Mouse (Mus musculus): Measurements from ENCODE around the gene Fam227a. TPM values are rescaled to one million over a fixed set of nuclear protein-coding genes. Genes with fewer than 3 reads are reported as not detected.
A peak's percentile ranks its signal among the peaks of the same experiment; 100 is the strongest.

The Fam227a gene
- polyA plus RNA-seq, 1 experiment from 2014 or later: 1.6 TPM

DNA sequence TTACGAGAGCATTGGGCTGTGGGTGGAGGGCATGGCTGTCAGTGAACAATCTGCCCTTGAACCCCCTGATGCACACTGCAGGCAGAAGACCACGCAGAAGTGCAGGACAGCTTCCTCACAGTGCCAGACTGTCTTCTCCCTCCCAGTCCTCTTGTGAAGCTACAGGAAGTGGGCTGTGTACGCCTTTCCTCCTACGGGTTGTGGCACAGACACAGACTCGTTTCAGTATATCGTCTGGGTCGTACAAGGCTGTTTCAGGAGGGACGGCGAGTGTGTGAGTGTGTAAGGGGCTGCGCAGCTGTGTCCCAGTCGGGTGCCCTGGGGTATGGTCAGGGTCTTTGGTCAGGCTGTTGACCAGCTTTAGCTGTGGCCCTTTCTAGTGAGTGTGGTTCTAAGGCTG, 35.0 kb upstream of the Fam227a start:
- Histone ChIP-seq H3K27ac (ENCODE audit: low read depth, low read length) (no peak overlapping the region), H3K4me2 (replicated peaks; ENCODE audit: low read depth, low read length) (no peak overlapping the region; the same call in 1 of the 2 replicates), H3K4me1 (ENCODE audit: control insufficient read depth, insufficient read depth, low read length) (peaks cover 33% of the 10 kb centered on the region), H3K9ac (ENCODE audit: low read depth, low read length) (no peak overlapping the region), H3K4me3 (ENCODE audit: low read length) (no peak overlapping the region), H3K9me3 (ENCODE audit: control insufficient read depth, low read length) (no peaks in the 10 kb centered on the region), H3K27me3 (ENCODE audit: control insufficient read depth, insufficient read depth, low read length) (no peaks in the 10 kb centered on the region), H3K36me3 (ENCODE audit: control insufficient read depth, insufficient read depth, low read length) (peaks cover 6% of the 10 kb centered on the region; the same call in 1 of the 2 replicates)
- ATAC-seq (ENCODE audit: low FRiP score, low TSS enrichment): no peak
- 63% methylated on average over 11 of the region's 11 CpGs for WGBS

DNA sequence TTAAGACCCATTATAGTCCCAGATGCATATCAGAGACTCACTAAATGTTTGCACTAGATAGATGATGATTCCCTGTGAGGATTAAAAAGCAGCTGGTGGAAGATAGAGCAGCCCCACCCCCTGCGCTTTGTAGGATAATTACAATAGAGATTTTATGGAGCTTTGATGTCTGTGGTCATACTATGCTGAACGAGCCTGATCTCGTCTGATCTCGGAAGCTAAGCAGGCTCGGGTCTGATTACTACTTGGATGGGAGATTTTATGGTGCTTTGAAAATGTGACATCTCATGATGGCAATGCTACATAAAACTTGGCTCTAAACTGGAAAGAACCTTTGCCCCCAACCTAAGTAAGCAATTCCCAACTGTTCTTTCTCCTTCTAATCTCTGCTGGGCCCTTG, 33.6 kb upstream of the Fam227a start:
- Histone ChIP-seq H3K4me2 (replicated peaks; ENCODE audit: low read depth, low read length) (no peak overlapping the region), H3K9me3 (ENCODE audit: control insufficient read depth, low read length) (no peaks in the 10 kb centered on the region), H3K4me1 (ENCODE audit: control insufficient read depth, insufficient read depth, low read length) (peaks cover 27% of the 10 kb centered on the region), H3K27ac (ENCODE audit: low read depth, low read length) (no peak overlapping the region), H3K36me3 (ENCODE audit: control insufficient read depth, insufficient read depth, low read length) (peaks cover 6% of the 10 kb centered on the region; the same call in 1 of the 2 replicates), H3K9ac (ENCODE audit: low read depth, low read length) (peak overlapping the region; percentile 89; the same call in 1 of the 2 replicates), H3K27me3 (ENCODE audit: control insufficient read depth, insufficient read depth, low read length) (no peaks in the 10 kb centered on the region), H3K4me3 (ENCODE audit: low read length) (no peak overlapping the region; the same call in 1 of the 2 replicates)
- WGBS: 54% methylated on average over 5 of the region's 5 CpGs
- no peak for ATAC-seq (ENCODE audit: low FRiP score, low TSS enrichment)

DNA sequence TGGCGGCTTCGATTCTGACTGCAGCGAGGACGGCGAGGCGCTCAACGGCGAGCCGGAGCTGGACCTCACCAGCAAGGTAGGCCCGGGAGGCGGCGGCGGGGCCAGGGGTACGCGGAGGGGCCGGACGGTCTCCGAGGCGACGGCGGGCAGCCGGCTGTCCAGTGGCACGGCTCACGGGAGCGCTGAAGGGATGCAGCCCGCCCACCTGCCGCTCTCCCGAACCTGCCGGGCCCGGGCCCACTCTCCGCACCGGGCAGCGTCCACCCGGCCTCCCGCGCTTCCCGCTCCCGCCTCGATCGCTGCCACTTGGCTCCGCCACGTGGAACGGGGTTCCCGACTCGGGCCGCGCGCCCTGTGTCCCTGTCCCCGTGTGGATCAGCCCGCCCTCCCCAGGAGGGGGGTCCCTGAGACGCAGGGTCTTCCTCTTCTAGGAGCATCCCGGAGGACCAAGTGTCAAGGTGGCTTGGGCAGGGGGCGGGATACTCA, 32.3 kb upstream of the Fam227a start:
- WGBS: under 1% methylated on average over 39 of the region's 53 CpGs
- peaks cover 24% of the 10 kb centered on the region for H3K4me1 ChIP-seq (ENCODE audit: control insufficient read depth, insufficient read depth, low read length)
- peak overlapping the region; percentile 44; the same call in 1 of the 2 replicates for H3K27ac ChIP-seq (ENCODE audit: low read depth, low read length)
- peak overlapping the region; percentile 99 for H3K4me2 ChIP-seq (replicated peaks; ENCODE audit: low read depth, low read length)
- H3K9me3 ChIP-seq (ENCODE audit: control insufficient read depth, low read length): no peaks in the 10 kb centered on the region
- peak; percentile 12; the same call in 1 of the 2 replicates for ATAC-seq (ENCODE audit: low FRiP score, low TSS enrichment)
- H3K9ac ChIP-seq (ENCODE audit: low read depth, low read length): peak overlapping the region; percentile 89
- peak overlapping the region; percentile 78 for H3K4me3 ChIP-seq (ENCODE audit: low read length)
- H3K27me3 ChIP-seq (ENCODE audit: control insufficient read depth, insufficient read depth, low read length): no peaks in the 10 kb centered on the region
- H3K36me3 ChIP-seq (ENCODE audit: control insufficient read depth, insufficient read depth, low read length): peaks cover under 1% of the 10 kb centered on the region; the same call in 1 of the 2 replicates

DNA sequence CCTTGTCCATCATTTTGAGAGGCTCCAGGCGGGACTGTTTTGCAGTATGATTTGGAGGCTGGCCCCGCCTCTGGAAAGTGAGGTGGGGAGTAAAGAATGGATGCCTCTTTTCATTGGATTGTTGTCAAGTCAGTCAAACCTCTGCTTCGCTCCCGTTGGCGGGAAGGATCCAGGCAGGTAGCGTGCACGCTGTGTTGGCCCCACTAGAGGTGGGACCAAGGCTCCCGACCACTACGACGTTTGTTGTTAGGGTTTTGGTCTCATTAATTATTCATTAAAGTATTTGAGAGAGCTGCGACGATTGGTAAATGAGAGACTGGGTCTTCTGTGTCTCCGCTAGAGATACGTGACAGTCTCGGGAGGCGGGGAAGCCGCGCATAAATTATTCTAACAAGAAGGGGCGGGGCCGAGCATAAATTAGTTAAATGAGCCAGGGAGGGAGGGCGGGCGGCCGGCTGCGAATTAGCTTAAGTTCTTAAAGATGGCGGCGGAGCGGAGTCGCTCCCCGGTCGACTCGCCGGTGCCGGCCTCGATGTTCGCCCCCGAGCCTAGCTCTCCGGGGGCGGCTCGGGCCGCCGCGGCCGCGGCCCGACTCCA, 31.8 kb upstream of the Fam227a start, which contains the start of gene Gtpbp1:
TSS of gene Gtpbp1 (plus strand) at position 420 of the 597 bp plus-strand sequence.
- peak; percentile 95 for ATAC-seq (ENCODE audit: low FRiP score, low TSS enrichment)
- H3K4me3 ChIP-seq (ENCODE audit: low read length): peak within 1 kb of the TSS; percentile 78
- peaks cover 29% of the 10 kb centered on the region for H3K4me1 ChIP-seq (ENCODE audit: control insufficient read depth, insufficient read depth, low read length)
- no peaks in the 10 kb centered on the region for H3K36me3 ChIP-seq (ENCODE audit: control insufficient read depth, insufficient read depth, low read length)
- H3K27me3 ChIP-seq (ENCODE audit: control insufficient read depth, insufficient read depth, low read length): no peaks in the 10 kb centered on the region
- H3K4me2 ChIP-seq (replicated peaks; ENCODE audit: low read depth, low read length): peak within 1 kb of the TSS; percentile 99
- peak within 1 kb of the TSS; percentile 44; the same call in 1 of the 2 replicates for H3K27ac ChIP-seq (ENCODE audit: low read depth, low read length)
- WGBS: under 1% methylated on average over 45 of the region's 45 CpGs
- H3K9ac ChIP-seq (ENCODE audit: low read depth, low read length): peak within 1 kb of the TSS; percentile 89
- no peaks in the 10 kb centered on the region for H3K9me3 ChIP-seq (ENCODE audit: control insufficient read depth, low read length)

DNA sequence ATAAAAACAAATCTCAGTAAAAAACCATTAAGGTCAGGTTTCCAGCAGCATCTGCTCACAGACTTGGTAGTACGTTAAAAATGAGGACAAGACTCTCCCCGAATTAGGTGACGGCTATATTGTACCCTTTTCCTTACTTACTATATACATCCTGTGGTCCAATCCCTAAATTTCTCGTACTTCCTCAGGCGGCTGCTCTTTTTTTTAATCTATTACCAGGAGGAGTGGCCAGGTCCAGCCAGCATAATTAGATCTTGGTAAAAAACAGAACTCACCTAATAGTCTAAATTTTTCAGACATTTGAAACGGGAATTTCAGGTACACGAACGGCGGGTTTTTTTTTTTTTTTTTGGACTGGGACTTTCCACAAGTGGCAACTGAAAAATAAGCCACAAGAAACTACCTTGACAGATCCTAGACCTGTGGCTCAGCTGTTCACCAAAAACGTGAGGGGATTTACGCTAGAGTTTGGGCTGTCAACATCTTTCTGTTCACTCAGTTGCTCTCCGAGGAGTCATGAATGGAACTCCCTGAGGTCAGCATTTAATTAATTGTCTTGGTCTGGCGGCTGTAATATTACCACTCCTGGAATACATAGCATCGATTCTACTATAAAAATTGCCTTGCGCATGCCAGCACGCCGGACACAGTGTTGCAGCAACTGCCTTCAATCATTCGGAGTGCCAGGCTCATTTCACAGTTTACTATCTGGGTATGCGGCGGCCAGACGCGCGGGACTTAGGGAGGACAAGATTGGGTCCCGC, 31.1 kb upstream of the Fam227a start:
- ATAC-seq (ENCODE audit: low FRiP score, low TSS enrichment): no peak
- H3K9me3 ChIP-seq (ENCODE audit: control insufficient read depth, low read length): no peaks in the 10 kb centered on the region
- peak overlapping the region; percentile 71 for H3K4me2 ChIP-seq (replicated peaks; ENCODE audit: low read depth, low read length)
- no peaks in the 10 kb centered on the region for H3K36me3 ChIP-seq (ENCODE audit: control insufficient read depth, insufficient read depth, low read length)
- H3K9ac ChIP-seq (ENCODE audit: low read depth, low read length): no peak overlapping the region
- no peaks in the 10 kb centered on the region for H3K27me3 ChIP-seq (ENCODE audit: control insufficient read depth, insufficient read depth, low read length)
- WGBS: 12% methylated on average over 24 of the region's 24 CpGs
- peak overlapping the region; percentile 78 for H3K4me3 ChIP-seq (ENCODE audit: low read length)
- peaks cover 36% of the 10 kb centered on the region for H3K4me1 ChIP-seq (ENCODE audit: control insufficient read depth, insufficient read depth, low read length)
- H3K27ac ChIP-seq (ENCODE audit: low read depth, low read length): no peak overlapping the region

DNA sequence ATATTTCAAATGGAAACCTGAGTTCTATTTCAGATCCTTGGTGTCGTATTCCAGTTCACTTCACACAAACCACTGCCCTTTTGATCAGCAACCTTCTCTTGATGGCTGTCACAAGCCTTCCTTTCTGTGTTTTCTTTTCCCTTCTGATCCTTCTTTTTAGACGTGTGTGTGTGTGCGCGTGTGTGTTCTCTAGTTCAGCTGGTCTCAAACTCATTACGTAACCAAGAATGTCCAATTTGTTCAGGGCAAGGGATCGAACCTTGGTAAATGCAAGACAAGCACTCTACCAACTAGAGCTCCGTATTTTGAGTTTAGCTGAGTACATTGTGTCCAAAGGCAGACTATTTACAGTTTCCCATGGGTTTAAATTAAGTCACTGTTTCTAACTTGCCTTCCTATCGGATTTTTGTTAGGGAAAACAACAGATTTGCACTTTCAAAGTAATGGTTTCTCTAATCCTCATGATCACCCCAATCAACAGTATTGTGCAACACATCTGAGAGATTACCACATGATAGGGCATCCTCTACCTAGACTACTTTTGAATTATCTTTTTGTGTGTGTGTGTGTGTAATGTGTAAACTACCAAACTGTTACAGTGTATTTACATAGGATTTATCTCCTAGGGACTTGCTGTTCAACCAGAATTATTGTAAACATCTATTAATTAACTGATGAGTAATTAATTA, 29.7 kb upstream of the Fam227a start:
- Histone ChIP-seq H3K4me2 (replicated peaks; ENCODE audit: low read depth, low read length) (peak overlapping the region; percentile 73), H3K4me3 (ENCODE audit: low read length) (peak overlapping the region; percentile 87), H3K27ac (ENCODE audit: low read depth, low read length) (peak overlapping the region; percentile 92), H3K4me1 (ENCODE audit: control insufficient read depth, insufficient read depth, low read length) (peaks cover 50% of the 10 kb centered on the region), H3K9me3 (ENCODE audit: control insufficient read depth, low read length) (no peaks in the 10 kb centered on the region), H3K27me3 (ENCODE audit: control insufficient read depth, insufficient read depth, low read length) (no peaks in the 10 kb centered on the region), H3K9ac (ENCODE audit: low read depth, low read length) (peak overlapping the region; percentile 90; the same call in 1 of the 2 replicates), H3K36me3 (ENCODE audit: control insufficient read depth, insufficient read depth, low read length) (no peaks in the 10 kb centered on the region)
- ATAC-seq (ENCODE audit: low FRiP score, low TSS enrichment): no peak
- 3% methylated on average over 8 of the region's 8 CpGs for WGBS

DNA sequence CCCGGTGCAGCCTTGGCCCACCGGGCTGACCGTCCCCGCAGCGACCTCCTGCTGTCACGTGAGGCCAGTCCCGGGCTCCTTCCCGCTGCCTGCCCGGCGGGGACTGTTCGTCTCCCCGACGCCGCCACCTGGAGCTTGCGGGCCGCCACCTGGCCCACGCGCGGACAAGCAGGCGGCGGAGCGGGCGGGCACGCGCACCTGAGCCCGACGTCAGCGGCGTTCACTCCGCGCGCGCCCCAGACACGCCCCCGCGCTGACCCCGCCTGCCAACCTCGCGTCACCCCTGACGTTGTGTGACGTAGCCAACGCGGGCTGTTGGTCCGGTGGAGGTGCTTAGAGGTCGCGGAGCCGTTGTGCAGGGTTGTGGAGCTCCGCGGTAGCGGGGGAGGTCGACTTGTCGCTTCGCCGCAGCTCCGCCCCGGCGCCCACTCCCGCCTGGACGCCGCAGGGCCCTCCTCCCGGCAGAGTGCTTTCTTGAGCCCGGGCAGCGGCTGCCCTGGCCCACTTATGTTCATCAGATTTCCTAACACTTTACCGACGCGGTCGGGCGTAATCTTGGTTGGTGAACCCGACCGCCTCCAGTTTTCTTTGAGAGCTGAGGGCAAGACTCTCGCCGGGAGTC, 29.0 kb upstream of the Fam227a start, which contains the start of gene Josd1:
TSS of gene Josd1 (minus strand) at position 274 of the 622 bp plus-strand sequence.
- Histone ChIP-seq H3K27me3 (ENCODE audit: control insufficient read depth, insufficient read depth, low read length) (no peaks in the 10 kb centered on the region), H3K4me3 (ENCODE audit: low read length) (peak within 1 kb of the TSS; percentile 87), H3K27ac (ENCODE audit: low read depth, low read length) (peak within 1 kb of the TSS; percentile 92), H3K36me3 (ENCODE audit: control insufficient read depth, insufficient read depth, low read length) (no peaks in the 10 kb centered on the region), H3K9ac (ENCODE audit: low read depth, low read length) (peak within 1 kb of the TSS; percentile 90), H3K4me2 (replicated peaks; ENCODE audit: low read depth, low read length) (peak within 1 kb of the TSS; percentile 73), H3K9me3 (ENCODE audit: control insufficient read depth, low read length) (no peaks in the 10 kb centered on the region), H3K4me1 (ENCODE audit: control insufficient read depth, insufficient read depth, low read length) (peaks cover 54% of the 10 kb centered on the region)
- ATAC-seq (ENCODE audit: low FRiP score, low TSS enrichment): peak; percentile 61
- WGBS: under 1% methylated on average over 72 of the region's 72 CpGs

DNA sequence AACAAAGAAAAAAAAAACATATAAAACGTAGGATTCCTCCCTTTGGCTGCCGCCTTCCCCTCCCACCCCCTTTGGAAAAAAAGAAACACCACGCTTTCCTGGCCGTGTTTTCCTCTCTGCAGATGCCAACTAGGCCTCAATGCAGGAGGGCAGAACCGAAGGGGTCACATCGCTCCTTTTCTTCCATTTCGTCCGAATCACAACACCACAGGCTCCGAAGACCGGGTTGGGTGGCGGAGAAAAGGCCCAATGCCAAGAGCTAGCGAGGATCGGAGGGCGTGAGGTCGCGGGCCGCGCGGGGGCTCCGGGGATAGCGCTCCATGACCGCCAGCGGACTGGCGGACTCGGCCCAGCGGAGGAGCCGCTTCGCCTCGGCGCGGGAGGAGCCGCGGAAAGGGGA, 28.4 kb upstream of the Fam227a start:
- Histone ChIP-seq H3K4me2 (replicated peaks; ENCODE audit: low read depth, low read length) (peak overlapping the region; percentile 73), H3K9ac (ENCODE audit: low read depth, low read length) (peak overlapping the region; percentile 90), H3K36me3 (ENCODE audit: control insufficient read depth, insufficient read depth, low read length) (no peaks in the 10 kb centered on the region), H3K9me3 (ENCODE audit: control insufficient read depth, low read length) (no peaks in the 10 kb centered on the region), H3K4me1 (ENCODE audit: control insufficient read depth, insufficient read depth, low read length) (peaks cover 51% of the 10 kb centered on the region), H3K27ac (ENCODE audit: low read depth, low read length) (peak overlapping the region; percentile 92), H3K27me3 (ENCODE audit: control insufficient read depth, insufficient read depth, low read length) (no peaks in the 10 kb centered on the region), H3K4me3 (ENCODE audit: low read length) (peak overlapping the region; percentile 87)
- ATAC-seq (ENCODE audit: low FRiP score, low TSS enrichment): no peak
- 0% methylated on average over 24 of the region's 33 CpGs for WGBS

Measured in kidney, embryonic 14.5 days (tissue).